Mouse (Mus musculus): ENCODE measurements at regions not wholly inside any gene's neighbourhood (a gene's known extent, or its start where the extent isn't known, plus 50 kb on each side); places are given as distances from the start of the nearest gene placed in this dataset.
A peak's percentile ranks its signal among the peaks of the same experiment; 100 is the strongest.

GRCm38 (mm10) chr2:19726904-19727303, 69.4 kb downstream of the Otud1 start:
- TF ChIP-seq CTCF (conservative IDR thresholded peaks at IDR 0.05; ENCODE audit: low read length) (peak; percentile 29), NANOG (IDR thresholded peaks at IDR 0.05; ENCODE audit: borderline replicate concordance, low read length) (no peak), POU5F1 (IDR thresholded peaks at IDR 0.05; ENCODE audit: borderline replicate concordance, low read length) (no peak)
